Mouse (Mus musculus): ENCODE results near the gene Gipc3. TPM values are rescaled to one million over a fixed set of nuclear protein-coding genes. Genes with fewer than 3 reads are reported as not detected.

Gene Gipc3
- polyA plus RNA-seq, 1 experiment: 4.1 TPM

GRCm38 (mm10) chr10:81378553-81379182 lies 35.6 kb upstream of the Gipc3 start:
- no peak for TF ChIP-seq CTCF (IDR thresholded peaks at IDR 0.05; ENCODE audit: control insufficient read depth, insufficient read depth, insufficient replicate concordance, low read depth, low read length)
- TF ChIP-seq POLR2A (IDR thresholded peaks at IDR 0.05; ENCODE audit: control insufficient read depth, low read depth, low read length): peak; percentile 54
- Histone ChIP-seq H3K4me1 (ENCODE audit: control insufficient read depth, insufficient read depth, low read length) (peaks cover 10% of the 10 kb centered on the region), H3K36me3 (ENCODE audit: control insufficient read depth, insufficient read depth, low read length) (no peaks in the 10 kb centered on the region), H3K4me3 (ENCODE audit: control insufficient read depth, low read depth, low read length) (peak overlapping the region; percentile 84), H3K27me3 (ENCODE audit: control insufficient read depth, insufficient read depth, low read length) (no peaks in the 10 kb centered on the region), H3K27ac (ENCODE audit: control insufficient read depth, insufficient read depth, low read depth, low read length) (peak overlapping the region; percentile 90)

- Histone ChIP-seq H3K27ac (ENCODE audit: control insufficient read depth, insufficient read depth, low read depth, low read length) (peak within 1 kb of the TSS; percentile 90), H3K4me1 (ENCODE audit: control insufficient read depth, insufficient read depth, low read length) (peaks cover 10% of the 10 kb centered on the region), H3K27me3 (ENCODE audit: control insufficient read depth, insufficient read depth, low read length) (no peaks in the 10 kb centered on the region)
Observed at GRCm38 (mm10) chr10:81377793-81378552, 34.9 kb upstream of the Gipc3 start, which contains the start of gene Fzr1. Gene Fzr1 (minus strand): TSS chr10:81378516.

GRCm38 (mm10) chr10:81377362-81377664 lies 34.2 kb upstream of the Gipc3 start:
- TF ChIP-seq CTCF (IDR thresholded peaks at IDR 0.05; ENCODE audit: control insufficient read depth, insufficient read depth, insufficient replicate concordance, low read depth, low read length) (no peak), POLR2A (IDR thresholded peaks at IDR 0.05; ENCODE audit: control insufficient read depth, low read depth, low read length) (no peak)
- H3K27me3 ChIP-seq (ENCODE audit: control insufficient read depth, insufficient read depth, low read length): no peaks in the 10 kb centered on the region
- no peaks in the 10 kb centered on the region for H3K36me3 ChIP-seq (ENCODE audit: control insufficient read depth, insufficient read depth, low read length)
- peaks cover 10% of the 10 kb centered on the region for H3K4me1 ChIP-seq (ENCODE audit: control insufficient read depth, insufficient read depth, low read length)
- peak overlapping the region; percentile 84 for H3K4me3 ChIP-seq (ENCODE audit: control insufficient read depth, low read depth, low read length)
- peak overlapping the region; percentile 81; the same call in 1 of the 2 replicates for H3K27ac ChIP-seq (ENCODE audit: control insufficient read depth, insufficient read depth, low read depth, low read length)

More at GRCm38 (mm10) chr10:81377793-81378552, 34.9 kb upstream of the Gipc3 start, which contains the start of gene Fzr1:
- TF ChIP-seq POLR2A (IDR thresholded peaks at IDR 0.05; ENCODE audit: control insufficient read depth, low read depth, low read length) (peak; percentile 72), CTCF (IDR thresholded peaks at IDR 0.05; ENCODE audit: control insufficient read depth, insufficient read depth, insufficient replicate concordance, low read depth, low read length) (no peak)
- peak within 1 kb of the TSS; percentile 84 for H3K4me3 ChIP-seq (ENCODE audit: control insufficient read depth, low read depth, low read length)
- no peaks in the 10 kb centered on the region for H3K36me3 ChIP-seq (ENCODE audit: control insufficient read depth, insufficient read depth, low read length)

GRCm38 (mm10) chr10:81376561-81377361 lies 33.7 kb upstream of the Gipc3 start:
- no peak for TF ChIP-seq CTCF (IDR thresholded peaks at IDR 0.05; ENCODE audit: control insufficient read depth, insufficient read depth, insufficient replicate concordance, low read depth, low read length)
- TF ChIP-seq POLR2A (IDR thresholded peaks at IDR 0.05; ENCODE audit: control insufficient read depth, low read depth, low read length): no peak
- H3K36me3 ChIP-seq (ENCODE audit: control insufficient read depth, insufficient read depth, low read length): no peaks in the 10 kb centered on the region
- no peaks in the 10 kb centered on the region for H3K27me3 ChIP-seq (ENCODE audit: control insufficient read depth, insufficient read depth, low read length)
- H3K4me3 ChIP-seq (ENCODE audit: control insufficient read depth, low read depth, low read length): peak overlapping the region; percentile 84
- no peak overlapping the region for H3K27ac ChIP-seq (ENCODE audit: control insufficient read depth, insufficient read depth, low read depth, low read length)
- H3K4me1 ChIP-seq (ENCODE audit: control insufficient read depth, insufficient read depth, low read length): peaks cover 10% of the 10 kb centered on the region

- no peak overlapping the region for H3K27ac ChIP-seq (ENCODE audit: control insufficient read depth, insufficient read depth, low read depth, low read length)
- peaks cover 10% of the 10 kb centered on the region for H3K4me1 ChIP-seq (ENCODE audit: control insufficient read depth, insufficient read depth, low read length)
- no peak overlapping the region for H3K4me3 ChIP-seq (ENCODE audit: control insufficient read depth, low read depth, low read length)
- H3K36me3 ChIP-seq (ENCODE audit: control insufficient read depth, insufficient read depth, low read length): no peaks in the 10 kb centered on the region
- TF ChIP-seq POLR2A (IDR thresholded peaks at IDR 0.05; ENCODE audit: control insufficient read depth, low read depth, low read length): no peak
- TF ChIP-seq CTCF (IDR thresholded peaks at IDR 0.05; ENCODE audit: control insufficient read depth, insufficient read depth, insufficient replicate concordance, low read depth, low read length): no peak
- H3K27me3 ChIP-seq (ENCODE audit: control insufficient read depth, insufficient read depth, low read length): no peaks in the 10 kb centered on the region
Observed at GRCm38 (mm10) chr10:81375322-81375721, 32.3 kb upstream of the Gipc3 start.

GRCm38 (mm10) chr10:81367207-81367495 lies 24.1 kb upstream of the Gipc3 start:
- H3K27ac ChIP-seq (ENCODE audit: control insufficient read depth, insufficient read depth, low read depth, low read length): no peak overlapping the region
- TF ChIP-seq POLR2A (IDR thresholded peaks at IDR 0.05; ENCODE audit: control insufficient read depth, low read depth, low read length) (no peak), CTCF (IDR thresholded peaks at IDR 0.05; ENCODE audit: control insufficient read depth, insufficient read depth, insufficient replicate concordance, low read depth, low read length) (no peak)
- H3K4me1 ChIP-seq (ENCODE audit: control insufficient read depth, insufficient read depth, low read length): peaks cover 19% of the 10 kb centered on the region
- no peak overlapping the region for H3K4me3 ChIP-seq (ENCODE audit: control insufficient read depth, low read depth, low read length)
- H3K27me3 ChIP-seq (ENCODE audit: control insufficient read depth, insufficient read depth, low read length): no peaks in the 10 kb centered on the region
- H3K36me3 ChIP-seq (ENCODE audit: control insufficient read depth, insufficient read depth, low read length): no peaks in the 10 kb centered on the region; the same call in 1 of the 2 replicates

Data from testis, adult 2 months (tissue).